In the genomic region with DNA sequence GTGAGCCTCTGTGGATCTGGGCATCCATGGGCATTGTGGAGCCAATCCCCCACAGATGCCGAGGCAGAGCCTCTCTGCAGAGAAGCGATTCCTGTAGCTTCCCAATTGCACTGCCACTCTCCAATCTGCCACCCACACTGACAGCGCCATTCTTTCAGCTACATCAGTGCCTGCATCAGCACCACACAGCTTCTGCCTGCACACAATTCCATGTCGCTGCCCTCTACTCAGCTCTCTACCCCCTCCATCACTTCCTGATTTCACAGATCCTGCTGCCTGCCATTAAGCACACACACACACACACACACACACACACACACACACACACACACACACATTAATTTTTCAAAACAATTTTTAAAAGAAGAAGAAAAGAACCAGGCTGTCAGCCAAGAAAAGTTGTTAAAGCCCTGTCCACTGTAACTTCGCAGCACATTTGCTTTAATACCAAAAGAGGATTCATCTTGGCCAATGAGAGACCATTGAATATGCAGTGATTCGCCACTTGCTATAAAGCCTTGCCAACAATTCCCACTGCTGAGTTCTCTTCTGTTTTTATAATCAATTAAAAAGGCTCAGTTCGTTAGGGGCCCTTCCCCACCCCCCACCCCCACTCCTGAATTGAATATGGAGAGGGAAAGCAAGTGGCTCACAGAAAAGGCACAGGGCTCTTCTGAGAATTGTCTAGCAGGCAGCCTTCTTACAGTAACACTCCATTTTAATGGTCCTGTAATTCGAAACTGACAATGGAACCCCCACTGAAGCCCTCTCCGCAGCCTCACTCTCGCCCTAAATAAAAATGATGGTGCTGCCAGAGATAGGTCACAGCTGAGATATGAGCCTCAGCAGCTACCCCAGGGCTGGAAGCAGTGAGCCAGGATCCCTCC, we compare ENCODE assay signal across 8 mouse cellular contexts.
A peak's percentile ranks its signal among the peaks of the same experiment; 100 is the strongest.
DNase-seq lines count a peak whose midpoint lies in the region; ATAC-seq and TF ChIP-seq lines count a peak whose summit lies in the region.

No protein-coding gene starts in this region.

- H3K4me2 ChIP-seq in forebrain, embryonic 15.5 days (replicated peaks), result peak overlapping the region; percentile 29
- peak overlapping the region; percentile 32 for H3K4me2 ChIP-seq in neural tube, embryonic 15.5 days

- TF ChIP-seq POLR2A in kidney, adult 2 months (IDR thresholded peaks at IDR 0.05; ENCODE audit: low read depth, low read length), result no peak

- H3K27ac ChIP-seq in kidney, adult 2 months (ENCODE audit: insufficient read depth, low read depth, low read length), result no peak overlapping the region
- H3K27ac ChIP-seq in forebrain, embryonic 15.5 days (replicated peaks), result peak overlapping the region; percentile 62
- H3K27ac ChIP-seq in layer of hippocampus, adult 2 months, result peak overlapping the region; percentile 82
- H3K27ac ChIP-seq in neural tube, embryonic 15.5 days (replicated peaks), result 0 out of 2 replicates have a peak overlapping the region, but pooled peaks have one; percentile 28

- WGBS in kidney, adult 2 months, result 20% methylated on average over 10 of the region's 10 CpGs
- WGBS in forebrain, embryonic 15.5 days, result 5% methylated on average over 10 of the region's 10 CpGs
- 17% methylated on average over 10 of the region's 10 CpGs for WGBS in neural tube, embryonic 15.5 days

- H3K4me1 ChIP-seq in kidney, adult 2 months (ENCODE audit: control insufficient read depth, insufficient read depth, low read length), result no peaks in the 10 kb centered on the region
- H3K4me1 ChIP-seq in forebrain, embryonic 15.5 days, result peaks cover 23% of the 10 kb centered on the region
- peaks cover 17% of the 10 kb centered on the region for H3K4me1 ChIP-seq in neural tube, embryonic 15.5 days

- no peaks in the 10 kb centered on the region for H3K9me3 ChIP-seq in forebrain, embryonic 15.5 days
- H3K9me3 ChIP-seq in neural tube, embryonic 15.5 days (replicated peaks), result no peaks in the 10 kb centered on the region

- no peak for TF ChIP-seq CTCF in kidney, adult 2 months (conservative IDR thresholded peaks at IDR 0.05; ENCODE audit: insufficient read depth, insufficient read length, low read depth, low read length)
- TF ChIP-seq CTCF in layer of hippocampus, adult 2 months (conservative IDR thresholded peaks at IDR 0.05), result no peak

- DNase-seq in kidney, postnatal 4 days, result peak; percentile 29 to 35
- no peak for DNase-seq in kidney, adult 2 months
- peak; percentile 17 to 50 for DNase-seq in layer of hippocampus, adult 2 months (ENCODE audit: low spot score in 2 of 2)
- no peak for DNase-seq in testis, postnatal 10 days (ENCODE audit: low spot score)
- no peak for DNase-seq in spleen, adult 18-20 months
- no peak for DNase-seq in adrenal gland, postnatal 4 days (ENCODE audit: low spot score in 2 of 2)

- ATAC-seq in forebrain, embryonic 15.5 days (replicated peaks), result peak; percentile 94
- no peak for ATAC-seq in neural tube, embryonic 15.5 days (ENCODE audit: low FRiP score)

- H3K27me3 ChIP-seq in kidney, adult 2 months (replicated peaks; ENCODE audit: control insufficient read depth, insufficient read depth, low read length), result no peaks in the 10 kb centered on the region
- H3K27me3 ChIP-seq in forebrain, embryonic 15.5 days, result no peaks in the 10 kb centered on the region
- no peaks in the 10 kb centered on the region for H3K27me3 ChIP-seq in neural tube, embryonic 15.5 days (replicated peaks)

- H3K4me3 ChIP-seq in kidney, adult 2 months (ENCODE audit: insufficient read depth, low read depth, low read length), result no peak overlapping the region
- H3K4me3 ChIP-seq in forebrain, embryonic 15.5 days, result no peak overlapping the region
- H3K4me3 ChIP-seq in layer of hippocampus, adult 2 months, result peak overlapping the region; percentile 13; the same call in 1 of the 2 replicates
- no peak overlapping the region for H3K4me3 ChIP-seq in neural tube, embryonic 15.5 days (replicated peaks)

- H3K9ac ChIP-seq in forebrain, embryonic 15.5 days (replicated peaks), result no peak overlapping the region
- no peak overlapping the region for H3K9ac ChIP-seq in neural tube, embryonic 15.5 days (replicated peaks)

- no peaks in the 10 kb centered on the region for H3K36me3 ChIP-seq in kidney, adult 2 months (ENCODE audit: control insufficient read depth, insufficient read depth, low read length)
- H3K36me3 ChIP-seq in forebrain, embryonic 15.5 days, result no peaks in the 10 kb centered on the region
- no peaks in the 10 kb centered on the region for H3K36me3 ChIP-seq in neural tube, embryonic 15.5 days

Comparison
In these comparisons a context has a peak if more than half of its experiments do, and no peak if none do; other contexts are left out.
1. DNase-seq: peak in kidney, postnatal 4 days (2 of 2) and layer of hippocampus, adult 2 months (2 of 2); none in kidney, adult 2 months (single experiment), testis, postnatal 10 days (single experiment), spleen, adult 18-20 months (0 of 2) and adrenal gland, postnatal 4 days (0 of 2).